Mouse (Mus musculus): Measurements from ENCODE around the gene Hist1h4d. TPM values are rescaled to one million over a fixed set of nuclear protein-coding genes. Genes with fewer than 3 reads are reported as not detected.

Gene Hist1h4d
- polyA plus RNA-seq, 1 experiment from 2014 or later = 2.3 TPM

Other genes starting within 250 kb of the Hist1h4d start
- 97.3 TPM for gene Zfp322a, start 212.4 kb upstream of the Hist1h4d start, polyA plus RNA-seq (2014; fragmentation: Illumina TruSeq; extraction: RNeasy Lipid Tissue Mini Kit (QIAGEN cat#74804); ENCODE audit: low read depth, low replicate concordance)
- 2.2 TPM for gene Abt1, start 157.7 kb upstream of the Hist1h4d start, polyA plus RNA-seq (2014; fragmentation: Illumina TruSeq; extraction: RNeasy Lipid Tissue Mini Kit (QIAGEN cat#74804); ENCODE audit: low read depth, low replicate concordance)
- gene Btn1a1, start 115.7 kb upstream of the Hist1h4d start, polyA plus RNA-seq (2014; fragmentation: Illumina TruSeq; extraction: RNeasy Lipid Tissue Mini Kit (QIAGEN cat#74804); ENCODE audit: low read depth, low replicate concordance) = 4.6 TPM
- gene Btn2a2, start 92.7 kb upstream of the Hist1h4d start, polyA plus RNA-seq (2014; fragmentation: Illumina TruSeq; extraction: RNeasy Lipid Tissue Mini Kit (QIAGEN cat#74804); ENCODE audit: low read depth, low replicate concordance) = not detected
- not detected for gene Hist1h4h, start 50.5 kb upstream of the Hist1h4d start, polyA plus RNA-seq (2014; fragmentation: Illumina TruSeq; extraction: RNeasy Lipid Tissue Mini Kit (QIAGEN cat#74804); ENCODE audit: low read depth, low replicate concordance)
- not detected for gene Hist1h2af, start 47.7 kb upstream of the Hist1h4d start, polyA plus RNA-seq (2014; fragmentation: Illumina TruSeq; extraction: RNeasy Lipid Tissue Mini Kit (QIAGEN cat#74804); ENCODE audit: low read depth, low replicate concordance)
- gene Hist1h3g, start 46.2 kb upstream of the Hist1h4d start, polyA plus RNA-seq (2014; fragmentation: Illumina TruSeq; extraction: RNeasy Lipid Tissue Mini Kit (QIAGEN cat#74804); ENCODE audit: low read depth, low replicate concordance) = not detected
- 2.1 TPM for gene Hist1h2bh, start 38.2 kb upstream of the Hist1h4d start, polyA plus RNA-seq (2014; fragmentation: Illumina TruSeq; extraction: RNeasy Lipid Tissue Mini Kit (QIAGEN cat#74804); ENCODE audit: low read depth, low replicate concordance)
- not detected for gene Hist1h3f, start 37.5 kb upstream of the Hist1h4d start, polyA plus RNA-seq (2014; fragmentation: Illumina TruSeq; extraction: RNeasy Lipid Tissue Mini Kit (QIAGEN cat#74804); ENCODE audit: low read depth, low replicate concordance)
- gene Hist1h4f, start 29.9 kb upstream of the Hist1h4d start, polyA plus RNA-seq (2014; fragmentation: Illumina TruSeq; extraction: RNeasy Lipid Tissue Mini Kit (QIAGEN cat#74804); ENCODE audit: low read depth, low replicate concordance) = not detected
- gene Hist1h1d, start 28.3 kb upstream of the Hist1h4d start, polyA plus RNA-seq (2014; fragmentation: Illumina TruSeq; extraction: RNeasy Lipid Tissue Mini Kit (QIAGEN cat#74804); ENCODE audit: low read depth, low replicate concordance) = 3.9 TPM
- not detected for gene Hist1h3e, start 19.2 kb upstream of the Hist1h4d start, polyA plus RNA-seq (2014; fragmentation: Illumina TruSeq; extraction: RNeasy Lipid Tissue Mini Kit (QIAGEN cat#74804); ENCODE audit: low read depth, low replicate concordance)
- not detected for gene Hist1h2ae, start 10.4 kb upstream of the Hist1h4d start, polyA plus RNA-seq (2014; fragmentation: Illumina TruSeq; extraction: RNeasy Lipid Tissue Mini Kit (QIAGEN cat#74804); ENCODE audit: low read depth, low replicate concordance)
- gene Hist1h2bg, start 10.2 kb upstream of the Hist1h4d start, polyA plus RNA-seq (2014; fragmentation: Illumina TruSeq; extraction: RNeasy Lipid Tissue Mini Kit (QIAGEN cat#74804); ENCODE audit: low read depth, low replicate concordance) = 3.6 TPM
- gene Hist1h2bf, start 7.4 kb upstream of the Hist1h4d start, polyA plus RNA-seq (2014; fragmentation: Illumina TruSeq; extraction: RNeasy Lipid Tissue Mini Kit (QIAGEN cat#74804); ENCODE audit: low read depth, low replicate concordance) = not detected
- not detected for gene Hist1h2ad, start 7.2 kb upstream of the Hist1h4d start, polyA plus RNA-seq (2014; fragmentation: Illumina TruSeq; extraction: RNeasy Lipid Tissue Mini Kit (QIAGEN cat#74804); ENCODE audit: low read depth, low replicate concordance)
- gene Hist1h3d, start 5.8 kb upstream of the Hist1h4d start, polyA plus RNA-seq (2014; fragmentation: Illumina TruSeq; extraction: RNeasy Lipid Tissue Mini Kit (QIAGEN cat#74804); ENCODE audit: low read depth, low replicate concordance) = 6.7 TPM
- 16.9 TPM for gene Hist1h2be, start 39.5 kb downstream of the Hist1h4d start, polyA plus RNA-seq (2014; fragmentation: Illumina TruSeq; extraction: RNeasy Lipid Tissue Mini Kit (QIAGEN cat#74804); ENCODE audit: low read depth, low replicate concordance)
- gene Hist1h1e, start 41.0 kb downstream of the Hist1h4d start, polyA plus RNA-seq (2014; fragmentation: Illumina TruSeq; extraction: RNeasy Lipid Tissue Mini Kit (QIAGEN cat#74804); ENCODE audit: low read depth, low replicate concordance) = 6.3 TPM
- gene Hist1h2ac, start 102.3 kb downstream of the Hist1h4d start, polyA plus RNA-seq (2014; fragmentation: Illumina TruSeq; extraction: RNeasy Lipid Tissue Mini Kit (QIAGEN cat#74804); ENCODE audit: low read depth, low replicate concordance) = 9.6 TPM
- gene Hist1h2bc, start 102.6 kb downstream of the Hist1h4d start, polyA plus RNA-seq (2014; fragmentation: Illumina TruSeq; extraction: RNeasy Lipid Tissue Mini Kit (QIAGEN cat#74804); ENCODE audit: low read depth, low replicate concordance) = 364 TPM
- gene Hist1h1t, start 114.2 kb downstream of the Hist1h4d start, polyA plus RNA-seq (2014; fragmentation: Illumina TruSeq; extraction: RNeasy Lipid Tissue Mini Kit (QIAGEN cat#74804); ENCODE audit: low read depth, low replicate concordance) = not detected
- 2.2 TPM for gene Hist1h4c, start 116.9 kb downstream of the Hist1h4d start, polyA plus RNA-seq (2014; fragmentation: Illumina TruSeq; extraction: RNeasy Lipid Tissue Mini Kit (QIAGEN cat#74804); ENCODE audit: low read depth, low replicate concordance)
- gene Hfe, start 129.3 kb downstream of the Hist1h4d start, polyA plus RNA-seq (2014; fragmentation: Illumina TruSeq; extraction: RNeasy Lipid Tissue Mini Kit (QIAGEN cat#74804); ENCODE audit: low read depth, low replicate concordance) = 13.2 TPM
- gene Hist1h1c, start 157.2 kb downstream of the Hist1h4d start, polyA plus RNA-seq (2014; fragmentation: Illumina TruSeq; extraction: RNeasy Lipid Tissue Mini Kit (QIAGEN cat#74804); ENCODE audit: low read depth, low replicate concordance) = 96.7 TPM
- not detected for gene Hist1h3c, start 164.0 kb downstream of the Hist1h4d start, polyA plus RNA-seq (2014; fragmentation: Illumina TruSeq; extraction: RNeasy Lipid Tissue Mini Kit (QIAGEN cat#74804); ENCODE audit: low read depth, low replicate concordance)
- gene Hist1h2bb, start 165.1 kb downstream of the Hist1h4d start, polyA plus RNA-seq (2014; fragmentation: Illumina TruSeq; extraction: RNeasy Lipid Tissue Mini Kit (QIAGEN cat#74804); ENCODE audit: low read depth, low replicate concordance) = not detected
- gene Hist1h2ab, start 169.5 kb downstream of the Hist1h4d start, polyA plus RNA-seq (2014; fragmentation: Illumina TruSeq; extraction: RNeasy Lipid Tissue Mini Kit (QIAGEN cat#74804); ENCODE audit: low read depth, low replicate concordance) = not detected
- not detected for gene Hist1h3b, start 170.7 kb downstream of the Hist1h4d start, polyA plus RNA-seq (2014; fragmentation: Illumina TruSeq; extraction: RNeasy Lipid Tissue Mini Kit (QIAGEN cat#74804); ENCODE audit: low read depth, low replicate concordance)
- gene Hist1h4b, start 175.4 kb downstream of the Hist1h4d start, polyA plus RNA-seq (2014; fragmentation: Illumina TruSeq; extraction: RNeasy Lipid Tissue Mini Kit (QIAGEN cat#74804); ENCODE audit: low read depth, low replicate concordance) = not detected
- gene Hist1h4a, start 179.6 kb downstream of the Hist1h4d start, polyA plus RNA-seq (2014; fragmentation: Illumina TruSeq; extraction: RNeasy Lipid Tissue Mini Kit (QIAGEN cat#74804); ENCODE audit: low read depth, low replicate concordance) = not detected
- gene Hist1h3a, start 180.8 kb downstream of the Hist1h4d start, polyA plus RNA-seq (2014; fragmentation: Illumina TruSeq; extraction: RNeasy Lipid Tissue Mini Kit (QIAGEN cat#74804); ENCODE audit: low read depth, low replicate concordance) = not detected
- not detected for gene Hist1h1a, start 182.1 kb downstream of the Hist1h4d start, polyA plus RNA-seq (2014; fragmentation: Illumina TruSeq; extraction: RNeasy Lipid Tissue Mini Kit (QIAGEN cat#74804); ENCODE audit: low read depth, low replicate concordance)
- gene Trim38, start 188.3 kb downstream of the Hist1h4d start, polyA plus RNA-seq (2014; fragmentation: Illumina TruSeq; extraction: RNeasy Lipid Tissue Mini Kit (QIAGEN cat#74804); ENCODE audit: low read depth, low replicate concordance) = 1.1 TPM
- 0.76 TPM for gene Slc17a2, start 225.4 kb downstream of the Hist1h4d start, polyA plus RNA-seq (2014; fragmentation: Illumina TruSeq; extraction: RNeasy Lipid Tissue Mini Kit (QIAGEN cat#74804); ENCODE audit: low read depth, low replicate concordance)

Measured in sigmoid colon, adult 10 weeks (tissue).